Mouse (Mus musculus) ES-E14 (cell line): ENCODE measurements around the gene Gm5935. TPM values are rescaled to one million over a fixed set of nuclear protein-coding genes. Genes with fewer than 3 reads are reported as not detected.
"Not testable (repeated sequence)": the region's sequence is repeated elsewhere in the genome, so short reads cannot be mapped to it uniquely, and the experiment has no call there.

Source experiments
- DNase-seq: peaks from one replicate; pipeline ENCODE4 v3.0.0-alpha.2; 2013; ENCODE audit warnings: low read depth, low spot score
- H3K27ac ChIP-seq: 2 replicates; pipeline ENCODE4 v1.5.1; 2012; ENCODE audit warnings: low read depth, mild to moderate bottlenecking, low read length, moderate library complexity, mixed read lengths; ENCODE audit not compliant: poor library complexity, insufficient read depth, severe bottlenecking
- H3K36me3 ChIP-seq: 2 replicates; pipeline ENCODE4 v1.6.1; 2012; ENCODE audit warnings: mild to moderate bottlenecking, low read length, moderate library complexity, mixed read lengths; ENCODE audit not compliant: control insufficient read depth, poor library complexity, insufficient read depth, severe bottlenecking
- H3K4me1 ChIP-seq, 2 experiments: fragments of 150-350 bp in 1 of 2; sonication (generic) in 1 of 2; 2 replicates each; pipeline ENCODE4 v1.6.1; 2012; ENCODE audit warnings: low read length in 2 of 2, mild to moderate bottlenecking in 1 of 2, mixed read lengths in 1 of 2; ENCODE audit not compliant: control insufficient read depth in 2 of 2, insufficient read depth in 2 of 2, poor library complexity in 1 of 2
- H3K4me3 ChIP-seq, 2 experiments: fragments of 150-350 bp in 1 of 2; sonication (generic) in 1 of 2; 2 replicates each; pipeline ENCODE4 v1.5.1; 2012; ENCODE audit warnings: low read length in 2 of 2, low read depth in 1 of 2, mild to moderate bottlenecking in 1 of 2, mixed read lengths in 1 of 2; ENCODE audit not compliant: insufficient read depth in 1 of 2, poor library complexity in 1 of 2, severe bottlenecking in 1 of 2
- H3K9ac ChIP-seq: 2 replicates; pipeline ENCODE4 v1.6.1; 2012; ENCODE audit warnings: low read depth, mild to moderate bottlenecking, low read length, mixed read lengths; ENCODE audit not compliant: poor library complexity, insufficient read depth, severe bottlenecking
- H3K9me3 ChIP-seq: fragments of 150-350 bp; sonication (generic); 2 replicates; pipeline ENCODE4 v1.6.1; 2012; ENCODE audit warnings: low read depth, mild to moderate bottlenecking, low read length; ENCODE audit not compliant: control insufficient read depth, insufficient read depth
- in situ Hi-C, 2 experiments: fragments of 600-800 bp; cut with MboI; formaldehyde crosslinking; loops; one replicate each; pipeline ENCODE4 v1.15.1; 2025; ENCODE audit warnings: low sequenced_read_pairs in 2 of 2, inconsistent platforms in 1 of 2; ENCODE audit not compliant: unreplicated experiment in 2 of 2
- total RNA-seq: library from RNA; depleted of rRNA; stranded (reverse); fragments of 300-350 nt; gene quantifications from 2 replicates; pipeline ENCODE4 v1.2.3, GENCODE M21; 2012; rRNA removed

Gm5935 gene
- total RNA-seq: not detected in 2 replicates

DNA sequence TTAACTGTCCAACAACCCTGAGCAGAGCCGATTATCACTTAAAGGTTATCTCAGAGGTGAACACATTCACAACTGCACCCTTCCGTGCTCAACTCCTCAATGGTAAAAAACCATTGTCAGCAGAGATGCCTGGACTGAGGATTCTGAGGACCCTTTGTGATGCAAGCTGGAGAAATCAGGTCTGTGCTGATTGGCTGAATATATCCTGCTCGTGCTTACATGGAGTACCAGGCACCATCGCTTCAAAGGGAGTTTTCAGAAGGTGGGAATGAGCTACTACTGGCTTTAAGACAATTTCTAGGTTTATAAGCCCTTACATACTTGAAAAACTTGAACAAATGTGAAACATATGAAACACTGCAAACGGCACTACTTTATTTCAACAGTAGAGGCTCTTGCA, at the start of gene Gm5935:
Gm5935 (minus strand) TSS at position 101 of the 400 bp plus-strand sequence.
- DNase-seq, H3K9ac ChIP-seq, H3K4me1 ChIP-seq, H3K27ac ChIP-seq, H3K4me3 ChIP-seq, in situ Hi-C loops, H3K9me3 ChIP-seq, H3K36me3 ChIP-seq: not testable (repeated sequence)

Other genes with a start within 250 kb of the Gm5935 start
- gene Gm4297, start 200.3 kb downstream of the Gm5935 start, total RNA-seq: not detected in 2 replicates